18 mouse cellular contexts compared by ENCODE assay signal in the genomic region with DNA sequence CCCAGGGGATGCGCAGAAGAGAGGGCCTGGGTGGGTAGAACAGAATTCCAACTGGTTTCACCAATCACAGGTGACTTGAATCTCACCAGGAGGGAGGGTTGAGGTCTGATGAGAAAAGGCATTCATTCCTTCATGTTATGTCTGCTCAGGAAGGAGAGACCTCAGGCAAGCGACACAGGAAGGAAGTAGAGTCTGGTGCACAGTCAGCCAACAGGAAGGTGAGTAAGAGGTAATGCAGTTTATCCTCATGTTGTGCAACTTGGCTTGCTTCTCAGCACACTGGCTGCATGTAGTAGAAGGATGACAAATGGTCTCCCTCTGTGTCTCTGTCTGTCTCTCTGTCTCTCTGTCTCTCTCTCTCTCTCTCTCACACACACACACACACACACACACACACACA. TPM values are rescaled to one million over a fixed set of nuclear protein-coding genes. Genes with fewer than 3 reads are reported as not detected.
DNase-seq lines count a peak whose midpoint lies in the region; ATAC-seq lines count a peak whose summit lies in the region.
"Had no signal": no experiment of that assay in that cellular context is flagged by ENCODE, and none has a peak within 500 bp of the region (broad histone marks: within the 10 kb centered on the region; RNA-seq: fewer than 3 reads in every experiment).

No protein-coding gene starts in this region.

- H3K27ac ChIP-seq in liver, embryonic 15.5 days (replicated peaks) = peak overlapping the region; percentile 61; the same call in 1 of the 2 replicates
- H3K27ac ChIP-seq: embryonic facial prominence, embryonic 12.5 days; heart, embryonic 15.5 days; hindbrain, embryonic 12.5 days had no signal

- no peak overlapping the region; the same call in 1 of the 2 replicates for H3K9ac ChIP-seq in liver, embryonic 15.5 days
- H3K9ac ChIP-seq: embryonic facial prominence, embryonic 12.5 days; heart, embryonic 15.5 days; hindbrain, embryonic 12.5 days had no signal

- peaks cover 93% of the 10 kb centered on the region for H3K4me1 ChIP-seq in liver, embryonic 15.5 days (replicated peaks)

- H3K27me3 ChIP-seq in liver, embryonic 15.5 days = no peaks in the 10 kb centered on the region
- H3K27me3 ChIP-seq: embryonic facial prominence, embryonic 12.5 days; heart, embryonic 15.5 days; hindbrain, embryonic 12.5 days had no signal

- ATAC-seq in activated CD4-positive, CD25-positive, alpha-beta regulatory T cell, adult 4 months = peak; percentile 85
- ATAC-seq in liver, embryonic 15.5 days (ENCODE audit: insufficient read depth) = no peak
- ATAC-seq in erythroid progenitor cell, adult 5-6 weeks (replicated peaks; ENCODE audit: low FRiP score, poor library complexity, severe bottlenecking) = no peak

- H3K9me3 ChIP-seq in liver, embryonic 15.5 days (replicated peaks) = no peaks in the 10 kb centered on the region
- H3K9me3 ChIP-seq: embryonic facial prominence, embryonic 12.5 days; heart, embryonic 15.5 days; hindbrain, embryonic 12.5 days had no signal

- peaks cover 50% of the 10 kb centered on the region for H3K36me3 ChIP-seq in liver, embryonic 15.5 days (replicated peaks)
- H3K36me3 ChIP-seq: embryonic facial prominence, embryonic 12.5 days; heart, embryonic 15.5 days; hindbrain, embryonic 12.5 days had no signal

- peak; percentile 32 for DNase-seq in lung, postnatal 36 days
- DNase-seq in lung, postnatal 14 days = no peak
- peak; percentile 33 to 53 for DNase-seq in natural killer cell, adult 2 months (ENCODE audit: low spot score in 2 of 2)
- DNase-seq in thymus, postnatal 4 days = no peak
- no peak for DNase-seq in right cerebral cortex, adult 2 months (ENCODE audit: low spot score in 2 of 2)
- DNase-seq: cerebellum, adult 18-20 months; kidney, adult 11 months; kidney, postnatal 25 days; layer of hippocampus, postnatal 36 days; left cerebral cortex, postnatal 4 days; right cerebral cortex, adult 18-20 months; thymus, postnatal 25 days had no signal

- no peak overlapping the region for H3K4me3 ChIP-seq in liver, embryonic 15.5 days (replicated peaks)
- H3K4me3 ChIP-seq: embryonic facial prominence, embryonic 12.5 days; heart, embryonic 15.5 days; hindbrain, embryonic 12.5 days had no signal

- no peak overlapping the region for H3K4me2 ChIP-seq in liver, embryonic 15.5 days
- H3K4me2 ChIP-seq: embryonic facial prominence, embryonic 12.5 days; heart, embryonic 15.5 days; hindbrain, embryonic 12.5 days had no signal

- 73% methylated on average over 2 of the region's 2 CpGs for WGBS in liver, embryonic 15.5 days (ENCODE audit: insufficient replicate concordance)

RNA-seq across cellular contexts. Expression of gene Gcnt1, which starts 33.1 kb away (rescaled TPM):
- 10 to 100 TPM; 12.4 to 13.0 TPM for polyA plus RNA-seq in activated CD4-positive, CD25-positive, alpha-beta regulatory T cell, adult 4 months (2017; shearing (Covaris generic))
- 18.5 and 19.0 TPM in 2 replicates for polyA plus RNA-seq in liver, embryonic 15.5 days (2015; fragmentation: Nextera tagmentation; extraction: Ambion mirVana)
- total RNA-seq in erythroid progenitor cell, adult 5-6 weeks (2015; ENCODE audit: low replicate concordance) = 132 TPM in 2 replicates
- total RNA-seq in erythroid progenitor cell, adult 5-6 weeks (2017; ENCODE audit: low replicate concordance) = 137 and 158 TPM in 2 replicates

RNA-seq across cellular contexts. Expression of gene Rfk, which starts 54.3 kb away (rescaled TPM):
- polyA plus RNA-seq in activated CD4-positive, CD25-positive, alpha-beta regulatory T cell, adult 4 months (2017; shearing (Covaris generic)) = 10 to 100 TPM; 20.6 to 30.8 TPM
- polyA plus RNA-seq in liver, embryonic 15.5 days (2015; fragmentation: Nextera tagmentation; extraction: Ambion mirVana) = 55.3 and 58.4 TPM in 2 replicates
- 32.3 and 39.6 TPM in 2 replicates for total RNA-seq in erythroid progenitor cell, adult 5-6 weeks (2015; ENCODE audit: low replicate concordance)
- total RNA-seq in erythroid progenitor cell, adult 5-6 weeks (2017; ENCODE audit: low replicate concordance) = 18.0 and 18.3 TPM in 2 replicates

Comparison
In these comparisons a context has a peak if more than half of its experiments do, and no peak if none do; other contexts are left out.
1. DNase-seq: peak in lung, postnatal 36 days (single experiment) and natural killer cell, adult 2 months (2 of 2); none in lung, postnatal 14 days (single experiment), thymus, postnatal 4 days (single experiment) and right cerebral cortex, adult 2 months (0 of 2).